Mouse (Mus musculus) CD4-positive, CD25-positive, alpha-beta regulatory T cell, adult 2 months (primary cell): Measurements from ENCODE around the gene Cux1.

ENCODE experiments used
- DNase-seq: peaks from one replicate; pipeline ENCODE4 v3.0.0-alpha.2; 2012; ENCODE audit warnings: low read depth, low spot score

Cux1 gene

GRCm38 (mm10) chr5:136201832-136202231 is 365.5 kb downstream of the Cux1 start:
- peak; percentile 73 for DNase-seq

- DNase-seq: peak; percentile 35
Measured at GRCm38 (mm10) chr5:136199526-136199925, 367.8 kb downstream of the Cux1 start.

DNA sequence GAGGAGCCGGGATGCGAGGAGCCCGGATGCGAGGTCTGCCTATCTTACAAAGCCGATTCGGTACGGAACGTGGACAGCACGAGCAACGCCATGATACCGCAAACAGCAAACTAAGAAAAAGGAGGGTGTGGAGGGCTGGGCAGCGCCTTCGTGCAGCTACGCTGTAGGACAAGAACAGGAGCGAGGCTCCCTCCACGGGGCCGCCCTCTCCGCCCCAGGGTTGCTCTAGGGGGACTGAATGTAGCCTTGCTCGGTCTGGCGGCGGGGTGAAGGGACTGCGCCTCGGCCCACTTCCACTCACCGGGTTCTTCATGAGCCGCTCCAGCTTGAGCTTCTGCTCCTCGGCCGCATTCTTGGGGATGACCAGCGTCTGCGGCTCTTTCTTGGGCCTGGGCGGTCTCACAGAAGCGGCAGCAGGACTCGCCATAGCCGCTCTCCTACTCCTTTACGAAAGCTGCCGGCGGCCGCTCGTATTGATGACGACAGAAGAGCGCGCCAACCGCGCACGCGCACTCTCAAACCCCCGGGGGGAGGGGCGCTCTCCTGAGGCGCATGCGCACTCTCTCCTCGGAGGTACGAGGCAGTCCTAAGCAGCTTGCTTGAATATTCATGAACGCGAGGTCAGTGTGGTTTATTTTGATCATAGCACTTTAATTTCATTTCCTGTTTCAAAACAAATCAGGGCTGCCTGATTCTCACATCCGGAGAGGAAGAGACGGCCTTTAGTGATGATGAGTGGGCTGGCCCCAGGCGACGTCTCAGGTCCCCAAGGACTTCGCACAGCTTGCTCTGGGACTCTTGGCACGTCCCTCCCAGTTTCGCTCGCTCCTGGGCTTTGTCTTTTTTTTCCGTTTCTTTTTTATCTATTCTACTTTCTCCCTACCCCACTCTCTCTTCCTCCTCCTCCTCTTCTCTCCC is 368.6 kb downstream of the Cux1 start, which contains the start of gene Prkrip1:
Gene Prkrip1 (minus strand): TSS at position 490 of the 918 bp plus-strand sequence.
- DNase-seq: peak; percentile 98
